Mouse (Mus musculus): ENCODE results near the gene Ifna1. TPM values are rescaled to one million over a fixed set of nuclear protein-coding genes. Genes with fewer than 3 reads are reported as not detected.
A peak's percentile ranks its signal among the peaks of the same experiment; 100 is the strongest.
"Not testable (repeated sequence)": the region's sequence is repeated elsewhere in the genome, so short reads cannot be mapped to it uniquely, and the experiment has no call there.

Ifna1 gene
- not detected for total RNA-seq (2021)

DNA sequence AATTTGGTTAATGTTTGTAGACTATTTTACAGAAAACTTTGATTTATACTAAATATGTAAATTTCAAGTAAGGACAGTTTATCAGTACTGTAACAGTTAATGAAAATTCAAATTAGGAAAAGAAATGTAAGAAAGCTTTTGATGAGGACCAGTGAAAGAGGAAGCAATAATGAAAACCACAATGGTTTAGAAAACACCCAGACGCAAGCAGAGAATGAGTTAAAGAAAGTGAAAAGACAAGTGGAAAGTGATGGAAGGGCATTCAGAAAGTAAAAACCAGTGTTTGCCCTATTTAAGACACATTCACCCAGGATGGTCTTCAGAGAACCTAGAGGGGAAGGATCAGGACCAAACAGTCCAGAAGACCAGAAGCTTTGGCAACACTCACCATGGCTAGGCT, at the start of gene Ifna1:
Gene Ifna1 (plus strand): TSS at position 390 of the 400 bp plus-strand sequence.
- no peak for DNase-seq (ENCODE audit: extremely low spot score in 1 of 2, low spot score in 2 of 2)
- intact Hi-C loops (cut with DNase I), result no loop called here

DNA sequence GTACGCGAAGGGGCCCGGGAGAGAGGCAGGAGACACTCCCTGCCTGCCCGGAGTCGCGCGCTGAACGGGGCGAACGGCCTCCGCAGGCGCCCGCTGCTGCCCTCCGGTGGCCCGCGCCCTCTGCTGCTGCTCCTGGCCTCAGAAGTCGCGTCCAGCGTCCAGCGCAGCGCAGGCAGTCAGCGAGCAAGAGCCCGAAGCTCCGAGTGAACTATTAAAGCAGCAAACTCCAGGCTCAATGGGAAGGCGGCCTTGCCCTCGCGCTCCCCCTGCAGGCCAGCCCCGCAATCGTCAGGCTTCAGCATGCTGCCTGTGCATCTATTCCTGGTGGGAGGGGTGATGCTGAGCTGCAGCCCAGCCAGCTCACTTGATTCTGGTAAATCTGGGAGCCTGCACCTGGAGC, 46.9 kb upstream of the Ifna1 start, which contains the start of gene Gm13287:
Gene Gm13287 (plus strand): TSS at position 301 of the 400 bp plus-strand sequence.
- DNase-seq (ENCODE audit: extremely low spot score in 1 of 2, low spot score in 2 of 2); intact Hi-C loops (cut with DNase I): not testable (repeated sequence)

DNA sequence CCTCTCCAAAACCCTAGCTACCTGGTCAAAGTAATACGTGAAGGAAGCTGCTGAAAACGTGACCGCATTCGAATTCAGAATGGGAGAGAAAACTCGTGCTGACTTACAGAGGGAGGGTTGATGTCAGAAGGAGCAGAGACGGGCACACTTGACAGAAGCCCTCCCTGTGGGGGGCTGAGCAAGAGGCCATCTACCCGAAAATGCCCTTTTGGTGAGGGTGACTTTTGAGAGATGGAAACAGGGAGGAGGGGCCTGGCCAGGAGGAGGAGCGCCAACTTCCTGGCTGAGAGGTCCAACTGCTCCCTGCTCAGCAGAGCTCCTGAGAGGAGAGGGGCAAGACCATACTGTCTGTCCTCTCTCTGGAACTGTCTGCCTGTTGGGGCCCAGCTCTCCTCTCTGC, 44.7 kb upstream of the Ifna1 start, which contains the start of gene Gm13288:
Gene Gm13288 (plus strand): TSS at position 301 of the 400 bp plus-strand sequence.
- intact Hi-C loops (cut with DNase I); DNase-seq (ENCODE audit: extremely low spot score in 1 of 2, low spot score in 2 of 2): not testable (repeated sequence)

DNA sequence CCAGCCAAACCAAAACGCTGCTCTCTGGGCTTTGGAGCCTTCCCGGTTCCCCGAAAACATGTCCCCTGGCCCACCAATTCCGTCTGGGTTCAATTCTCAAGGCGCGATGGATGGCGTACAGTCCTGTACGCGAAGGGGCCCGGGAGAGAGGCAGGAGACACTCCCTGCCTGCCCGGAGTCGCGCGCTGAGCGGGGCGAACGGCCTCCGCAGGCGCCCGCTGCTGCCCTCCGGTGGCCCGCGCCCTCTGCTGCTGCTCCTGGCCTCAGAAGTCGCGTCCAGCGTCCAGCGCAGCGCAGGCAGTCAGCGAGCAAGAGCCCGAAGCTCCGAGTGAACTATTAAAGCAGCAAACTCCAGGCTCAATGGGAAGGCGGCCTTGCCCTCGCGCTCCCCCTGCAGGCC, 44.1 kb upstream of the Ifna1 start:
- DNase-seq (ENCODE audit: extremely low spot score in 1 of 2, low spot score in 2 of 2), result peak in 1 of 2 experiments; percentile 30
- intact Hi-C loops (cut with DNase I), result not testable (repeated sequence)

DNA sequence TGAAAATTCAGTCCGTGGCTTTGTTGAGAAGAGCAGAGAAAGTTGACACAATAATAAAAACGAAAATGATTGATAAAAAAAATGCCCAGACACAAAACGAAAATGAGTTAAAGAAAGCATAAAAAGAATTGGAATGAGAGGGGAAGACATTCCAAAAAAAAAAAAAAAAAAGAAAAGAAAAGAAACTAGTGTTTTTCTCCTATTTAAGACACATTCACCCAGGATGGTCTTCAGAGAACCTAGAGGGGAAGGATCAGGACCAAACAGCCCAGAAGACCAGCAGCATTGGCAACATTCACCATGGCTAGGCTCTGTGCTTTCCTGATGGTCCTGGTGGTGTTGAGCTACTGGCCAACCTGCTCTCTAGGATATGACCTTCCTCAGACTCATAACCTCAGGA, 34.0 kb upstream of the Ifna1 start, which contains the start of gene Ifna7:
Gene Ifna7 (plus strand): TSS at position 301 of the 400 bp plus-strand sequence.
- intact Hi-C loops (cut with DNase I), result no loop called here
- no peak for DNase-seq (ENCODE audit: extremely low spot score in 1 of 2, low spot score in 2 of 2)

DNA sequence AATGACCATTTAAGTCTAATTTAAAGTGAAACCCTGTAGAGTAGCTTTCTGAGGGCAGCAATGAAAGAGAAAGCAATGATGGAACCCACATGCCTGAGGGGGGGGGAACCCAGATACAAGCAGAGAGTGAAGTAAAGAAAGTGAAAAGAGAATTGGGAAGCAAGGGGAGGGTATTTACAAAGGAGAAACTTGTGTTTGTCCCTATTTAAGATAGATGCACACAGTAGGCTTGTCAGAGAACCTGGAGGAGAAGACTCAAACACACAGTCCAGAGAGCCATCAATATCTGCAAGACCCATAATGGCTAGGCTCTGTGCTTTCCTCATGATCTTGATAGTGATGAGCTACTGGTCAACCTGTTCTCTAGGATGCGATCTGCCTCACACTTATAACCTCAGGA, 30.2 kb upstream of the Ifna1 start, which contains the start of gene Ifna11:
Gene Ifna11 (plus strand): TSS at position 301 of the 400 bp plus-strand sequence.
- DNase-seq (ENCODE audit: extremely low spot score in 1 of 2, low spot score in 2 of 2), result no peak
- intact Hi-C loops (cut with DNase I), result loop anchor here (10.0 kb wide), 1 partner anchor 135 kb away; the partner anchor contains the start of gene Ifna2

DNA sequence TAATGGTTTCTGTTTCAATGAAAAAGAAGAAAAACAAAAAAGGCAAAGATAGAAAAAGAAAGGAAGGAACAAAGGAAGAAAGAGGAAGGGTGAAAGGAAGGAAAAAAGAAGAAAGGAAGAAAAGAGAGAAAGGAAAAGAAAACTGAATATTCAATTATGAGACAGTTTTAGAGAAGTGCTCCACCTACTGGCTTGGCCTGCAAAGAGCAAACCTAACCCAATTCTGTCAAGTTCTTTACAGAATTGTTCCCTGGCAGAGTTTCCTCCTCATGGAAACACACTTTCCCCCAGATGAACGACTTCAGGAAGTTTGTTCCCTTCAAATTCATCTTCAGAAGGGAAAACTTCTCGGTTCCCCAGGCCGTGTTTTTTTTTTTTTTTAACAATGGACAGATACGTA, 26.9 kb upstream of the Ifna1 start:
- intact Hi-C loops (cut with DNase I), result loop anchor here (10.0 kb wide), 1 partner anchor 138 kb away; the partner anchor contains the start of gene Ifna2
- DNase-seq (ENCODE audit: extremely low spot score in 1 of 2, low spot score in 2 of 2), result peak in 1 of 2 experiments; percentile 17

DNA sequence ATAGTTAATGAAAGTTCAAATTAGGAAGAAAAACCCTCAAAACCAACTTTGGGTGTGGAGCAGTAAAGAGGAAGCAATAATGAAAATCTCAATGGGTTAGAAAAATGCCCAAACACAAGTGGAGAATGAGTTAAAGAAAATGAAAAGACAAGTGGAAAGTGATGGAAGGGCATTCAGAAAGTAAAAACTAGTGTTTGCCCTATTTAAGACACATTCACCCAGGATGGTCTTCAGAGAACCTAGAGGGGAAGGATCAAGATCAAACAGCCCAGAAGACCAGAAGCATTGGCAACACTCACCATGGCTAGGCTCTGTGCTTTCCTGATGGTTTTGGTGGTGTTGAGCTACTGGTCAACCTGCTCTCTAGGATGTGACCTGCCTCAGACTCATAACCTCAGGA, 22.8 kb upstream of the Ifna1 start, which contains the start of gene Ifna6:
Gene Ifna6 (plus strand): TSS at position 301 of the 400 bp plus-strand sequence.
- not testable (repeated sequence) for DNase-seq (ENCODE audit: extremely low spot score in 1 of 2, low spot score in 2 of 2)
- intact Hi-C loops (cut with DNase I), result loop anchor here (10.0 kb wide), 1 partner anchor 142 kb away; the partner anchor contains the start of gene Ifna2

DNA sequence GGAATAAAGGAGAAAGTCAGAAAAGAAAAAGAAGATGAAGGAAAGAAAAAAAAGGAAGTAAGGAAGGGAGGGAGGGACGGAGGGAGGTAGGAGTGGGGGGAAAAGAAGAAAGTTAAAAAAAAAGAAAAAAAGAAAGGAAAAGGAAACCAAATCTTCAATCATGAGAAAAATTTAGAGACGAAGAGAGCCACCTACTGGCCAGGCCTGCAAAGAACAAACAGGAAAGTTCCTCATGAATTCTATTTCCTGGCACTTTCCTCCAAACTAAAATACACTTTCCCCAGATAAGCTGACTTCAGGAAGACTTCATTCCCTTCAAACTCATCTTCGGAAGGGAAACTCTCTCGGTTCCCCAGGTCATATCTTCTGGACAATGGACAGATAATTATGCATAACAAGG, 19.4 kb upstream of the Ifna1 start:
- intact Hi-C loops (cut with DNase I), result no loop called here
- peak; percentile 11 to 26 for DNase-seq (ENCODE audit: extremely low spot score in 1 of 2, low spot score in 2 of 2)

DNA sequence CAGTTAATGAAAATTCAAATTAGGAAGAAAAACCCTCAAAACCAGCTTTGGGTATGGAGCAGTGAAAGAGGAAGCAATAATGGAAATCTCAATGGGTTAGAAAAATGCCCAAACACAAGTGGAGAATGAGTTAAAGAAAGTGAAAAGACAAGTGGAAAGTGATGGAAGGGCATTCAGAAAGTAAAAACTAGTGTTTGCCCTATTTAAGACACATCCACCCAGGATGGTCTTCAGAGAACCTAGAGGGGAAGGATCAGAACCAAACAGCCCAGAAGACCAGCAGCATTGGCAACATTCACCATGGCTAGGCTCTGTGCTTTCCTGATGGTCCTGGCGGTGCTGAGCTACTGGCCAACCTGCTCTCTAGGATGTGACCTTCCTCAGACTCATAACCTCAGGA, 14.7 kb upstream of the Ifna1 start, which contains the start of gene Ifna5:
Gene Ifna5 (plus strand): TSS at position 301 of the 400 bp plus-strand sequence.
- DNase-seq (ENCODE audit: extremely low spot score in 1 of 2, low spot score in 2 of 2); intact Hi-C loops (cut with DNase I): not testable (repeated sequence)

DNA sequence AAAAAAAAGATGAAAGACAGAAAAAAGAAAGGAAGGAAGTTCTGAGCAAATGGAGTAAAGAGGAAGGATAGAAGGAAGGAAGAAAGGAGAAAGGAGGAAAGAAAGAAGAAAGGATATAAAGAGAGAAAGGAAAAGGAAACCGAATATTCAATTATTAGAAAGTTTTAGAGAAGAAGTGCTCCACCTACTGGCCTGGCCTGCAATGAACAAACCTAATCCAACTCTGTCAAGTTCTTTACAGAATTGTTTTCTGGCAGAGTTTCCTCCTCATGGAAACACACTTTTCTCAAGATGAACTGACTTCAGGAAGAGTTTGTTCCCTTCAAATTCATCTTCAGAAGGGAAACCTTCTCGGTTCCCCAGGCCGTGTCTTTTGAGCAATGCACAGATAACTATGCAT, 11.1 kb upstream of the Ifna1 start:
- no peak for DNase-seq (ENCODE audit: extremely low spot score in 1 of 2, low spot score in 2 of 2)
- intact Hi-C loops (cut with DNase I), result no loop called here

DNA sequence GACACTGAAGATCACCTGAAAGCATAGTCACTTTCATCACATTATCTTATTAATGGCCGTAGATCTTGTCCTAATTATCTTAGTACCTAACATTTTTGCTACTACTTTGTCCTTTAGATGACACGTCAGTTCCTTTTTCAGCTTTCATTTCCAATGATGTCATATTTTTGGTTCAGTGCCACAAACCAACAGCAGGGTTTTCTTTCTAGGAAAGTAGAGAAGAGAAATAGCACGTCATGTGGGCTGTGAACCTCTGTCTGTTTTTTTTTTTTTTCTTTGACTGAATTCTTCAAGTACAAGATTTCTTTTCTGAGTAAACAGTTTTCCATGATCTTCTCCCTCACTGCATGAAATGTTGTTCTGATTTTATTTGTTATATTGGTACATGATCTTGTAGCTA, 9.8 kb upstream of the Ifna1 start:
- intact Hi-C loops (cut with DNase I), result no loop called here
- DNase-seq (ENCODE audit: extremely low spot score in 1 of 2, low spot score in 2 of 2), result no peak

DNA sequence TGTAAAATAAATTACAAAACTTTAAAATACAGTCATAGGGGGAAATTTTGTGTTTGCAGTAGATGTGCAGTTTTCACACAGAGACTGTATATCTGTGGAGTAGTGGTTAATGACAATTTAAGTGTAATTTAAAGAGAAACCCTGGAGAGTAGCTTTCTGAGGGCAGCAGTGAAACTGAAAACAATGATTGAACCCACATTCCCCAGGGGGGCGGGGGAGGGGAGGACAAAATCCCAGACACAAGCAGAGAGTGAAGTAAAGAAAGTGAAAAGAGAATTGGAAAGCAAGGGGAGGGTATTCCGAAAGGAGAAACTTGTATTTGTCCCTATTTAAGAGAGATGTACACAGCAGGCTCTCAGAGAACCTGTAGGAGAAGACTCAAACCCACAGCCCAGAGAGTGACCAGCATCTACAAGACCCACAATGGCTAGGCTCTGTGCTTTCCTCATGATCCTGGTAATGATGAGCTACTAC, 8.4 kb upstream of the Ifna1 start, which contains the start of gene Ifna4:
Gene Ifna4 (plus strand): TSS at position 424 of the 474 bp plus-strand sequence.
- DNase-seq (ENCODE audit: extremely low spot score in 1 of 2, low spot score in 2 of 2), result no peak
- intact Hi-C loops (cut with DNase I), result no loop called here

DNA sequence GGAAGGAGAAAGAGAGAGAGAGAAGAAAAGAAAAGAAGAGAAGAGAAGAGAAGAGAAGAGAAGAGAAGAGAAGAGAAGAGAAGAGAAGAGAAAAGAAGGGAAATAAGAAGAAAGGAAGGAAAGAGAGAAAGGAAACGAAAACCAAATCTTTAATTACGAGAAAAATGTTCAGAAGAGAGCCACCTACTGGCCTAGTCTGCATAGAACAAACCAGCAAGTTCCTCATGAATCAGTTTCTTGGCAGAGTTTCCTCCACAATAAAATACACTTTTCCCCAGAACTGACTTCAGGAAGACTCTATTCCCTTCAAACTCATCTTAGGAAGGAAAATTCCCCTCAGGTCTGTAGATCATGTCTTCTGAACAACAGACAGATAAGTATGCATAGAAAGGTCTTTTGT, 4.6 kb upstream of the Ifna1 start:
- intact Hi-C loops (cut with DNase I), result no loop called here
- no peak for DNase-seq (ENCODE audit: extremely low spot score in 1 of 2, low spot score in 2 of 2)

DNA sequence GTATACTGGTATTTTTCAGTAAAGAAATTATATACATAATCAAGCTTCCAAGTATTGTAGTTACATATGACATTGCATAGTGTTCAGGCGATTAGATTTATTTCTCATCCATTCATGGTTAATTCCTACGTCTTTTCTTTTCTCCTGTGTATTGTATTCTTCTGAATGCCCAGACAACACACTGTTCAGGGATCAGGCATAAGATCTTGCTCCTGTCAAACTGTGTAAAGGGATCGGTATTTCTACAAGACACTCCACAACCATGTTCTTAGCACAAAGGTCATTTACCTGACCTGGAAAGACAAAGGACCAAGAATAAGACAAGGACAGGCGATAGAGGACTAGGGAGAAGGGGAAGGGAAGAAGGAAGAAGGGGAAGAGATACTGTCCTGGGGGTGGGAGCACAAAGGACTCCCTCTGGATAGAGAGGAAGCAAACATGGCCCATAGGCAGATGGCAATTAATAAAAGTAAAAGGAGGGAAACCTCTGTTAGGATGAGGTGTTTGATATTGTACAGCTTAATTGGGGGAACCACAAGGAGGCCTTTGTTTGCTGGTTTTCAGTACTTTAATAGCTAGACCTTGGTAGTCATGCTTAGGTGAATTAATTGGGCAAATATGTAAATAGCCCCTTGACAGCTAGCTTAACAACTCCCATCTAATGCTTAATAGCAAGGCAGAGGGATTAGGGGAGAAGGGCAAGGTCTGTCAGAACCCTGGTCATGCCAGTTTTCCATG, 1.3 kb downstream of the Ifna1 start:
- intact Hi-C loops (cut with DNase I), result no loop called here
- no peak for DNase-seq (ENCODE audit: extremely low spot score in 1 of 2, low spot score in 2 of 2)

DNA sequence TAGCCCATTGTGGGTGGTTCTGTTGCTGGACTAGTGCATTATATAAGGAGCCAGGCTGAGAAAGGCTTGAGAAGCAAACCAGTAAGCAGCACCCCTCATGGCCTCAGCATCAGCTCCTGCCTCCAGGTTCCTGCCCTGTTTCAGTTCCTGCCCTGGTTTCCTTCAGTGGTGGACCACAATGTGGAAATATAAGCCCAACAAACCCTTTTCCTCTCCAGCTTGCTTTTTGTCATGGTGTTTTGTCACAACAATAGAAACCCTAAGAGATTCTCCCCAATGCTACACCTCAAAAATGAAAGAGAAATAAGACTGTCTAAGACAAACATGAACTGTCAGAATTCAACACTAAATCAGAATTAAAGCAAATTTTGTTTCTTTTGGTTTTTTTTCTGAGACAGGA, 9.3 kb downstream of the Ifna1 start:
- DNase-seq (ENCODE audit: extremely low spot score in 1 of 2, low spot score in 2 of 2), result no peak
- intact Hi-C loops (cut with DNase I), result no loop called here

DNA sequence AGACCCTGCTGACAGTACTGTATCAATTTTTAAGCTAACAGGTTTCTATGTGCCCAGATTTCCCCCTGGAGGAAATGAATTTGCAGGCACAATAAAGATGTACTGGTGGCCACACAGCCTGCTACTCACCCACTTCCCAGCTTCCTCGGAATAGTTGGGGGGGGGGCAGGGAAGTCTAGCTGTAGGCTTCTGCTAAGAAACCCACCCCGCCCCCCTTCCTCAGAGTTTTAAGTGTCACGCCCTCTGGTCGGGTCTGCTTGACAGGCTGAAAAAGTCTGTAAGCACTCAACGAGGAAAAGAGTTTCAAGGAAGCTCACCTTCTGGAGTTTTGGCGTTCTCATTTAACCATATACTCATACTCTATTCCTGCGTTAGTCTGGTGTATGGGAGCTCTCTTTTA, 13.4 kb downstream of the Ifna1 start:
- DNase-seq (ENCODE audit: extremely low spot score in 1 of 2, low spot score in 2 of 2), result no peak
- intact Hi-C loops (cut with DNase I), result no loop called here

DNA sequence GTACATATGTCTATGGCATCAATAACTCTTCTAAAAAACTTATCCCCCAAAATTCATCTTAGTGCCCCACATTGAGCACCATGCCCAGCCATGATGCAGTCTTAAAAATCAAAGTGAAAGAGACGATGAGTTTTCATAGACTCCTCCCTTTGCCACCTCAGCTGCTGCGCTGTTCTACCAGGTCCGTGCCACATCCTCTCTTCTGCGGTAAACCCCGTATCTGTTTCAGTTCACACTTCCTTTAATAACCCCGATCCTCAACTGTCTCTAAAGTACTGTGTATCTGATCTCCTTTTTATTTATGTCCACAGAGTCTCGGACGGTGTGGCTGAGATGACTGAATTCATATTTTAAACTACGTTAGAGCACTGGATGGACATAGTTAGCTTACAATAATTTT, 14.7 kb downstream of the Ifna1 start:
- no peak for DNase-seq (ENCODE audit: extremely low spot score in 1 of 2, low spot score in 2 of 2)
- intact Hi-C loops (cut with DNase I), result no loop called here

DNA sequence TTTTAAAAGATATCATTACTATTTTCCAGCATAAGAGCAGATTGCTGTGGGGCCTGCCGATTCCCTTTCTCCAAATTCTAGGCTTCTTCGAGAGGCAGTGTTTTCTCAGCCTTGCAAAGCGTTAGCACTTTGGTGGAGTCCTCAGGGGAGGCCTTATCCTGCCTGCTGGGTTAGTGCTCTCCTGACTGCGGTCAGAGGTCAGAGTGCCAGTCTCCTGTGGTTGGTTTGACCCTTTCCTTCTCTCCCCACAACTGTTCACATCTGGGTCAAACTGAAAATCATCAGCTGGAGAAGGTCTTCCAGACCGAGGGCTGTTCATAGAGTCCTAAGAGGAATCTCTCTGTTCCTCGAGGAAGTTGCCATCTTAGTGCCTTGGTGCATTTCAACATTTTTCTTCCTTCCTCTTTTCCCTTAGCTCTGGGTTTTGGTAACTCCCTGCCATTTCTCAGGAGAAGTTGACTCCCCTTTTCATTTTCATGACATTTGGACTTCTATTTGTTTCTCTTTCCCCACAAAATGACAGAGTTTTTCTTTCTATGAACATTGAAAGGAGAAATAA, 15.2 kb downstream of the Ifna1 start:
- no peak for DNase-seq (ENCODE audit: extremely low spot score in 1 of 2, low spot score in 2 of 2)
- intact Hi-C loops (cut with DNase I), result no loop called here

Data from left cerebral cortex, postnatal 10 days (tissue).